Mouse (Mus musculus) right cerebral cortex, postnatal 25 days (tissue): ENCODE measurements around the gene Spsb1.

Experiments
- DNase-seq: peaks from one replicate; pipeline ENCODE4 v3.0.0; 2022

The Spsb1 gene

DNA sequence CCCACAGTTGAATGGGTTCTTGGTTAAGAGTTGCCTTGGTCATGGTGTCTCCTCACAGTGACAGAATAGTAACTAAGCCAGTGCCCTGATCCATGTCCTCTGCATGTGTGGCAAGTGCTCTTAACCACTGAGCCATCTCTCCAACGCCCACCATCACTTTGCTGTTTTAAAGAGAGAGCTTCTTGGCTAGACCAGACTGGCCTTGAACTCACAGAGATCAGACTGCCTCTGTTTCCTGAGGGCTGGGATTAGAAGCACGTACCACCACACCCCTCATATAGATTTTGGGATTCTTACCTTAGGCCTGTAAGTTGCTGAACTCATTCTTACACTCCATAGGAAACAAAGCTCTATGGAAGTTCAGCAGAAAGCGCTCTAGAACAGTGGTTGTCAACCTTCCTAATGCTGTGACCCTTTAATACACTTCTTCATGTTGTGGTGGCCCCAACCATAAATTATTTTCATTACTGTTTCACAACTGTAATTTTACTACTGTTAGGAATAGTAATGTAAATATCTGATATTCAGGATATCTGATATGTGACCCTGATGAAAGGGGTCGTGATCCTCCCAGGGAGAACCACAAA is 101.1 kb downstream of the Spsb1 start:
- no peak for DNase-seq

DNA sequence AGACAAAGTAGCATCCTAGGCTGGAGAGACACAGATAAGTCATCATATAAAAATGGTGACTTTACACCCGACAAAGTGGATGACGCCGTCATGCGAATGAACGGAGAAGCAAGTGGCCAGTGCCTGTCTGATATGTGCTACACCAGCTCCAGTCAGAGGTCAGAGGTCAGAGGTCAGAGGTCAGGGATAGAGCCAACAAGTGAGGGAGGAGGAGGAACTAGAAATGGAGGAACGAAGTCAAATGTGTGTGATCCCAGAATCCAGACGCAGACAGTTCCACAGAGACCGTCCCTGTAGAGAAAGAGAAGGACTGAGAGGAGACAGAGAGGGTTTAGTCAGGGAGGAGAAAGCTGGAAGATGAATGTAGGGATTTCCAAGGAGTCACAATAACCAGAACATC is 103.3 kb downstream of the Spsb1 start:
- no peak for DNase-seq

DNA sequence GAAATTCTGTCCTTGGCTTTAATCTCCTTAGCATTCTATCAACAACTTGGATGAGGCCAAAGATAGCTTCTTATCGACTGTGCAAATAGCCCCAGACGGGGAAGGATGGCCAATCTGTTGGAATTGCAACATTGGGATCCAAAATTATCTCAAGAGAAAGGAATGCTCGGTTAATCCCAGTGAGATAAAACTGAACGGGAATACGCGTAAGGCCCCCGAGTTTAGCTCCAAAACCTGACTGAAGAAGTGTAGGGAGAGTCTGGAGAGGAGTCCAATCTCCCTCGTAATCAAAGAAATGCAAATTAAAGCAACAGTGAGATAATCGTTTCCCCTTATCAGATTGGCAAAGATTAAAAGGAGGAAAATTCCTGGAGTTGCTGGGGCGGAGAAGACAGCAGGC is 104.2 kb downstream of the Spsb1 start:
- no peak for DNase-seq

DNA sequence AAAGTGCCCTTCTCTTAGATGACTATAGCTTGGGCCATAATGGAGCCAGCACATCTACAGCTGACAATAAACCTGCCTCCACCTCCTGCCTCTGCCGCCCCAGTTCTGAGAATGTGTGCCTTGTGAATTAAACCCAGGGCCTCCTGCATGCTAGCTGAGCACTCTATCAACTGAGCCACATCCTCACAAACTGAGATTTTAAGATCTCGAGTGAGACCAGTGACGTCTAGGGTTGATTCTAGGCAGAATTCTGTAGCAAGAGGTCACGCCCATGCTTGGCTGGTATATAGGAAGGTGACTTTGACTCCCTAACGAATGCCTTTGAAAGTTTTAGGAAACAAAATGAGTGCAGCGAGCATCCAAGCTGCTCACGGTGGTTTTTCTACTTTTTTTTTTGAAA is 104.8 kb downstream of the Spsb1 start:
- no peak for DNase-seq

DNA sequence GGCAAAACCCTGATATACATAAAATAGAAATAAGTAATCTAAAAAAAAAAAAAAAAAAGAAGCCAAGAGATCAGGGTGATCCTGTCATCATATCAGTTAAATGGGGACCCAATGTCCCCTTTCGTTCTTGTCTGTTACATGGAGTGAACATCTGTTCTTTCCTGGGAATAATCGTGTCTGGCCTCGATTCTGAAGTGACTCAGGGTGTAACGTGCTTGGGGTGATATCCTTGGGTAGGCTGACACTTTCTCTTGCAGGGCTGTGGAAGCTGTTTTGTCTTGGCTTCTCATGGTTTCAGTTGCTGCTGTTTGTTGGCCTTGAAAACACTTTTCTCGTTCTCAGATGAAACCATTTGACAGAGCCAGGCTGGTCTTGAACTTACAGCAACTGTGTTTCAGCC is 105.8 kb downstream of the Spsb1 start:
- no peak for DNase-seq

DNA sequence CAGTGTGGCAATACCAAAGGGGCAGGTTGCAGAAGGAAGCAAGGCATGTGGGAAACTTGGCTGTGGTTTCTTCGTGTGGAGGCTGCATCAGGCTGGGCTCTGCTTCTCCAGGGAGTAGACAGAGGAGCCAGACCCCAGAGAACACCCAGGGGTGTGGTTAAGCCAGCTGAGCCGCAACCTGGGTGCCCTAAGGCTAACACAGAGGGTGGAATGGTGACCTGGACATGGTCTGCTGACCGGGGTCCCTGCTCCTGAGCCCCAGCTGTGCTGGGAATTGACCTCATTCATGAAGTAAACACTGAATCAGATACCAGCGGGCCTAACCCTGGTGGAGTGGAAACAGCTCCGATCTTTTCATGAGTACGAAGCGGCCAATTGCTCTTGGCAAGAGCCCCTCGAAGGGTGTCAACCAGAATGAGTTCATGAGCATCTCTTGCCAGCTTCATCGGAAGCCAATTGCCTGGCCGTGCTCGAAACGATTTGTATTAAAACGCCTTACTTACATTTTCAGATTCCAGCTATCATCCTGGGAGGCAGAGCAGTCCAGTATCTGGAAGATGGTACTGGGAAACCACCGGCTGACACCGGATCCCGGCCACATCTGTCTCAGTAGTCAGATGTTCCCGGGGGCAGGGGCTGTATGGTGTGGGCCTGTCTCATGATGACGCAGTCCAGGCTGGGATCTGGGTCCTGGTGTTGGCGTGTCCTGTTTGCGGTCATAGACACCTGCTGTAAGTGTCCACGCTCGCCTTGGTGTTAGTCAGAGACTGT is 107.8 kb downstream of the Spsb1 start:
- DNase-seq, result no peak
